Mouse (Mus musculus): Measurements from ENCODE around the gene Paqr9. TPM values are rescaled to one million over a fixed set of nuclear protein-coding genes. Genes with fewer than 3 reads are reported as not detected.

Paqr9 gene
- polyA plus RNA-seq, 1 experiment: 58.7 TPM

- TF ChIP-seq POLR2A (IDR thresholded peaks at IDR 0.05; ENCODE audit: control insufficient read depth, low read depth, low read length) (no peak), CTCF (IDR thresholded peaks at IDR 0.05; ENCODE audit: control insufficient read depth, insufficient read depth, insufficient replicate concordance, low read depth, low read length) (no peak)
- H3K4me1 ChIP-seq (ENCODE audit: control insufficient read depth, insufficient read depth, low read length): no peaks in the 10 kb centered on the region; the same call in 1 of the 2 replicates
- H3K36me3 ChIP-seq (ENCODE audit: control insufficient read depth, insufficient read depth, low read length): no peaks in the 10 kb centered on the region
- H3K27me3 ChIP-seq (ENCODE audit: control insufficient read depth, insufficient read depth, low read length): no peaks in the 10 kb centered on the region
- no peak overlapping the region for H3K27ac ChIP-seq (ENCODE audit: control insufficient read depth, insufficient read depth, low read depth, low read length)
- H3K4me3 ChIP-seq (ENCODE audit: control insufficient read depth, low read depth, low read length): no peak overlapping the region; the same call in 1 of the 2 replicates
Observed at GRCm38 (mm10) chr9:95598179-95598721, 38.8 kb downstream of the Paqr9 start.

DNA sequence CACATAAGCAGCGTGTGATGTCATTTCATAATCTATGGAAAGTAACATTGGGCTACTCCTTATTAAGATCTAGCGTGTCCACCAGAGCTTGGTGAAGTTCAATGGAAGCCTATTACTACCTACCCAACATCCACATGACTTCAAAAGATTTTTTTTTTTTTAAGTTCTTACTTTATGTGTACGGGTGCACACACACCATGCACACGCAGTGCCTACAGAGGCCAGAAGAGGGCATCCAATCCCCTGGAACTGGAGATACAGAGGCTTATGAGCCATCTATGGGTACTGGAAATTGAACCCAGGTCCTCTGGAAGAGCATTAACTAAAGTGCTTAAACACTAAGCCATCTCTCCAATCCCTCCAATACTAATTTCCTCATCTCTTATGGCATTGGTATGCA lies 39.9 kb downstream of the Paqr9 start:
- H3K27ac ChIP-seq (ENCODE audit: control insufficient read depth, insufficient read depth, low read depth, low read length): no peak overlapping the region
- H3K4me1 ChIP-seq (ENCODE audit: control insufficient read depth, insufficient read depth, low read length): no peaks in the 10 kb centered on the region; the same call in 1 of the 2 replicates
- H3K4me3 ChIP-seq (ENCODE audit: control insufficient read depth, low read depth, low read length): no peak overlapping the region
- no peaks in the 10 kb centered on the region for H3K27me3 ChIP-seq (ENCODE audit: control insufficient read depth, insufficient read depth, low read length)
- TF ChIP-seq POLR2A (IDR thresholded peaks at IDR 0.05; ENCODE audit: control insufficient read depth, low read depth, low read length) (no peak), CTCF (IDR thresholded peaks at IDR 0.05; ENCODE audit: control insufficient read depth, insufficient read depth, insufficient replicate concordance, low read depth, low read length) (no peak; the same call in 1 of the 2 replicates)
- no peaks in the 10 kb centered on the region for H3K36me3 ChIP-seq (ENCODE audit: control insufficient read depth, insufficient read depth, low read length)

- no peak overlapping the region for H3K27ac ChIP-seq (ENCODE audit: control insufficient read depth, insufficient read depth, low read depth, low read length)
- H3K4me1 ChIP-seq (ENCODE audit: control insufficient read depth, insufficient read depth, low read length): peaks cover 4% of the 10 kb centered on the region
- no peaks in the 10 kb centered on the region for H3K27me3 ChIP-seq (ENCODE audit: control insufficient read depth, insufficient read depth, low read length)
- TF ChIP-seq CTCF (IDR thresholded peaks at IDR 0.05; ENCODE audit: control insufficient read depth, insufficient read depth, insufficient replicate concordance, low read depth, low read length) (no peak), POLR2A (IDR thresholded peaks at IDR 0.05; ENCODE audit: control insufficient read depth, low read depth, low read length) (no peak)
- no peak overlapping the region for H3K4me3 ChIP-seq (ENCODE audit: control insufficient read depth, low read depth, low read length)
- no peaks in the 10 kb centered on the region for H3K36me3 ChIP-seq (ENCODE audit: control insufficient read depth, insufficient read depth, low read length)
Observed at GRCm38 (mm10) chr9:95602849-95603248, 43.4 kb downstream of the Paqr9 start.

- H3K4me1 ChIP-seq (ENCODE audit: control insufficient read depth, insufficient read depth, low read length): peaks cover 4% of the 10 kb centered on the region
- no peak for TF ChIP-seq CTCF (IDR thresholded peaks at IDR 0.05; ENCODE audit: control insufficient read depth, insufficient read depth, insufficient replicate concordance, low read depth, low read length)
- no peak for TF ChIP-seq POLR2A (IDR thresholded peaks at IDR 0.05; ENCODE audit: control insufficient read depth, low read depth, low read length)
- no peak overlapping the region for H3K4me3 ChIP-seq (ENCODE audit: control insufficient read depth, low read depth, low read length)
- H3K27ac ChIP-seq (ENCODE audit: control insufficient read depth, insufficient read depth, low read depth, low read length): no peak overlapping the region
- H3K27me3 ChIP-seq (ENCODE audit: control insufficient read depth, insufficient read depth, low read length): no peaks in the 10 kb centered on the region
- no peaks in the 10 kb centered on the region for H3K36me3 ChIP-seq (ENCODE audit: control insufficient read depth, insufficient read depth, low read length)
Observed at GRCm38 (mm10) chr9:95603316-95603715, 43.9 kb downstream of the Paqr9 start.

DNA sequence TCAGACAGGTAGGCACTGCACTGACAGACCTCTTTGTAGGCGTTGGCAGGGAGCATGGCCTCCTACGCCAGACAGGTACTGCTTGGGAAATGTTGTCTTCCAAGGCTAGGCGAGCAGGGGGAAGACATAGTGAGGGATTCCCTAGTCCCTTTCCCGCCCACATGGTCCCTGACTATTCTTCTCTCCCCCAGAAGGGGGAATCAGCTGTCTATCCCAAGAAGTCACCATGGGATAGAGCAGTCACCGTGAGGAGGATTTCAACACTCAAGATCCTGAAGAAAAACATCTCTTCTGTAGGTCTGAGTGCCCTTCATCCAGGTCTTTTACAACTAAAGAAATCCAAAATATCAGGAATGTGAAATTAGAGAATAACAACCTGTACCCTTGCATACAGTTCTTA lies 47.7 kb downstream of the Paqr9 start:
- Histone ChIP-seq H3K36me3 (ENCODE audit: control insufficient read depth, insufficient read depth, low read length) (no peaks in the 10 kb centered on the region), H3K4me3 (ENCODE audit: control insufficient read depth, low read depth, low read length) (no peak overlapping the region), H3K4me1 (ENCODE audit: control insufficient read depth, insufficient read depth, low read length) (peaks cover 4% of the 10 kb centered on the region), H3K27ac (ENCODE audit: control insufficient read depth, insufficient read depth, low read depth, low read length) (no peak overlapping the region), H3K27me3 (ENCODE audit: control insufficient read depth, insufficient read depth, low read length) (no peaks in the 10 kb centered on the region)
- TF ChIP-seq CTCF (IDR thresholded peaks at IDR 0.05; ENCODE audit: control insufficient read depth, insufficient read depth, insufficient replicate concordance, low read depth, low read length) (no peak), POLR2A (IDR thresholded peaks at IDR 0.05; ENCODE audit: control insufficient read depth, low read depth, low read length) (no peak)

GRCm38 (mm10) chr9:95612246-95612768 lies 52.9 kb downstream of the Paqr9 start:
- H3K4me3 ChIP-seq (ENCODE audit: control insufficient read depth, low read depth, low read length): no peak overlapping the region
- no peaks in the 10 kb centered on the region for H3K27me3 ChIP-seq (ENCODE audit: control insufficient read depth, insufficient read depth, low read length)
- H3K27ac ChIP-seq (ENCODE audit: control insufficient read depth, insufficient read depth, low read depth, low read length): no peak overlapping the region

GRCm38 (mm10) chr9:95613426-95614127 lies 54.1 kb downstream of the Paqr9 start:
- Histone ChIP-seq H3K27ac (ENCODE audit: control insufficient read depth, insufficient read depth, low read depth, low read length) (no peak overlapping the region), H3K27me3 (ENCODE audit: control insufficient read depth, insufficient read depth, low read length) (no peaks in the 10 kb centered on the region), H3K4me1 (ENCODE audit: control insufficient read depth, insufficient read depth, low read length) (peaks cover 7% of the 10 kb centered on the region), H3K36me3 (ENCODE audit: control insufficient read depth, insufficient read depth, low read length) (no peaks in the 10 kb centered on the region), H3K4me3 (ENCODE audit: control insufficient read depth, low read depth, low read length) (no peak overlapping the region)
- TF ChIP-seq CTCF (IDR thresholded peaks at IDR 0.05; ENCODE audit: control insufficient read depth, insufficient read depth, insufficient replicate concordance, low read depth, low read length) (no peak), POLR2A (IDR thresholded peaks at IDR 0.05; ENCODE audit: control insufficient read depth, low read depth, low read length) (no peak)

More at GRCm38 (mm10) chr9:95612246-95612768, 52.9 kb downstream of the Paqr9 start:
- Histone ChIP-seq H3K4me1 (ENCODE audit: control insufficient read depth, insufficient read depth, low read length) (peaks cover 7% of the 10 kb centered on the region), H3K36me3 (ENCODE audit: control insufficient read depth, insufficient read depth, low read length) (no peaks in the 10 kb centered on the region)
- TF ChIP-seq CTCF (IDR thresholded peaks at IDR 0.05; ENCODE audit: control insufficient read depth, insufficient read depth, insufficient replicate concordance, low read depth, low read length) (no peak), POLR2A (IDR thresholded peaks at IDR 0.05; ENCODE audit: control insufficient read depth, low read depth, low read length) (no peak)

All from testis, adult 2 months (tissue).